Mouse (Mus musculus): ENCODE data around the gene Vmn1r120. TPM values are rescaled to one million over a fixed set of nuclear protein-coding genes. Genes with fewer than 3 reads are reported as not detected.
"Not testable (repeated sequence)": the region's sequence is repeated elsewhere in the genome, so short reads cannot be mapped to it uniquely, and the experiment has no call there.

Vmn1r120 gene
- polyA plus RNA-seq (2015; fragmentation: Nextera tagmentation; extraction: Ambion mirVana) = not detected in 2 replicates

- not testable (repeated sequence) for H3K27me3 ChIP-seq (ENCODE audit: control insufficient read depth, insufficient read depth, low read length); H3K9me3 ChIP-seq (replicated peaks; ENCODE audit: control insufficient read depth, low read length); H3K4me1 ChIP-seq (ENCODE audit: control insufficient read depth, insufficient read depth, low read length); H3K4me2 ChIP-seq (ENCODE audit: low read depth, low read length); H3K9ac ChIP-seq (ENCODE audit: low read length); H3K4me3 ChIP-seq (ENCODE audit: low read length); H3K27ac ChIP-seq (ENCODE audit: low read length); ATAC-seq (replicated peaks; ENCODE audit: extremely low read depth, insufficient read depth, low FRiP score); H3K36me3 ChIP-seq (ENCODE audit: control insufficient read depth, insufficient read depth)
- WGBS = 64% methylated on average over 1 of the region's 1 CpGs
Measured at GRCm38 (mm10) chr7:21053684-21054083, at the start of gene Vmn1r120. Gene Vmn1r120 (minus strand): TSS chr7:21053784.

- H3K4me3 ChIP-seq (ENCODE audit: low read length); H3K27me3 ChIP-seq (ENCODE audit: control insufficient read depth, insufficient read depth, low read length); H3K9me3 ChIP-seq (replicated peaks; ENCODE audit: control insufficient read depth, low read length); H3K27ac ChIP-seq (ENCODE audit: low read length); H3K9ac ChIP-seq (ENCODE audit: low read length); H3K4me2 ChIP-seq (ENCODE audit: low read depth, low read length); H3K36me3 ChIP-seq (ENCODE audit: control insufficient read depth, insufficient read depth); H3K4me1 ChIP-seq (ENCODE audit: control insufficient read depth, insufficient read depth, low read length); ATAC-seq (replicated peaks; ENCODE audit: extremely low read depth, insufficient read depth, low FRiP score): not testable (repeated sequence)
- 76% methylated on average over 4 of the region's 5 CpGs for WGBS
Measured at GRCm38 (mm10) chr7:21098413-21098812, 44.8 kb upstream of the Vmn1r120 start, which contains the start of gene Vmn1r121. Gene Vmn1r121 (minus strand): TSS chr7:21098513.

- not testable (repeated sequence) for H3K9me3 ChIP-seq (replicated peaks; ENCODE audit: control insufficient read depth, low read length); ATAC-seq (replicated peaks; ENCODE audit: extremely low read depth, insufficient read depth, low FRiP score); H3K4me2 ChIP-seq (ENCODE audit: low read depth, low read length); H3K27ac ChIP-seq (ENCODE audit: low read length); H3K9ac ChIP-seq (ENCODE audit: low read length); H3K4me1 ChIP-seq (ENCODE audit: control insufficient read depth, insufficient read depth, low read length); H3K27me3 ChIP-seq (ENCODE audit: control insufficient read depth, insufficient read depth, low read length); H3K4me3 ChIP-seq (ENCODE audit: low read length); H3K36me3 ChIP-seq (ENCODE audit: control insufficient read depth, insufficient read depth)
- WGBS = no CpG with 5 or more reads among the region's 2 CpGs
Measured at GRCm38 (mm10) chr7:21012355-21012754, 41.2 kb downstream of the Vmn1r120 start, which contains the start of gene Vmn1r119. Gene Vmn1r119 (minus strand): TSS chr7:21012455.

Other genes starting within 250 kb of the Vmn1r120 start
- not detected in 2 replicates for gene Vmn1r114, start 241.6 kb downstream of the Vmn1r120 start, polyA plus RNA-seq (2015; fragmentation: Nextera tagmentation; extraction: Ambion mirVana)
- gene Vmn1r115, start 208.8 kb downstream of the Vmn1r120 start, polyA plus RNA-seq (2015; fragmentation: Nextera tagmentation; extraction: Ambion mirVana) = not detected in 2 replicates
- not detected in 2 replicates for gene Vmn1r116, start 181.5 kb downstream of the Vmn1r120 start, polyA plus RNA-seq (2015; fragmentation: Nextera tagmentation; extraction: Ambion mirVana)
- gene Vmn1r117, start 169.7 kb downstream of the Vmn1r120 start, polyA plus RNA-seq (2015; fragmentation: Nextera tagmentation; extraction: Ambion mirVana) = not detected in 2 replicates
- gene Vmn1r118, start 141.4 kb downstream of the Vmn1r120 start, polyA plus RNA-seq (2015; fragmentation: Nextera tagmentation; extraction: Ambion mirVana) = not detected in 2 replicates
- gene Vmn1r119, start 41.3 kb downstream of the Vmn1r120 start, polyA plus RNA-seq (2015; fragmentation: Nextera tagmentation; extraction: Ambion mirVana) = not detected in 2 replicates
- gene Vmn1r121, start 44.7 kb upstream of the Vmn1r120 start, polyA plus RNA-seq (2015; fragmentation: Nextera tagmentation; extraction: Ambion mirVana) = not detected in 2 replicates
- not detected in 2 replicates for gene Vmn1r122, start 80.3 kb upstream of the Vmn1r120 start, polyA plus RNA-seq (2015; fragmentation: Nextera tagmentation; extraction: Ambion mirVana)
- not detected in 2 replicates for gene Vmn1r123, start 108.4 kb upstream of the Vmn1r120 start, polyA plus RNA-seq (2015; fragmentation: Nextera tagmentation; extraction: Ambion mirVana)
- not detected in 2 replicates for gene Gm5157, start 136.6 kb upstream of the Vmn1r120 start, polyA plus RNA-seq (2015; fragmentation: Nextera tagmentation; extraction: Ambion mirVana)
- not detected in 2 replicates for gene Vmn1r124, start 206.8 kb upstream of the Vmn1r120 start, polyA plus RNA-seq (2015; fragmentation: Nextera tagmentation; extraction: Ambion mirVana)
- not detected in 2 replicates for gene Vmn1r125, start 218.4 kb upstream of the Vmn1r120 start, polyA plus RNA-seq (2015; fragmentation: Nextera tagmentation; extraction: Ambion mirVana)
- gene Vmn1r126, start 247.7 kb upstream of the Vmn1r120 start, polyA plus RNA-seq (2015; fragmentation: Nextera tagmentation; extraction: Ambion mirVana) = not detected in 2 replicates